Mouse (Mus musculus) hindbrain, embryonic 13.5 days (tissue): ENCODE data around the gene Fbxw21. TPM values are rescaled to one million over a fixed set of nuclear protein-coding genes. Genes with fewer than 3 reads are reported as not detected.
A peak's percentile ranks its signal among the peaks of the same experiment; 100 is the strongest.

Experiments
- ATAC-seq: fragments of 200-750 bp; cut with Nextera tagmentation; 2 replicates; pipeline ENCODE4 v1.8.0; 2017; ENCODE audit warnings: moderate TSS enrichment; ENCODE audit not compliant: low FRiP score
- H3K27ac ChIP-seq: fragments of 300-500 bp; sonication (generic); 2 replicates; pipeline ENCODE4 v1.5.1; 2015; ENCODE audit warnings: inconsistent platforms, mild to moderate bottlenecking, moderate library complexity
- H3K27me3 ChIP-seq: fragments of 300-500 bp; sonication (generic); 2 replicates; pipeline ENCODE4 v1.6.1; 2015; ENCODE audit warnings: mild to moderate bottlenecking, inconsistent platforms
- H3K36me3 ChIP-seq: fragments of 300-500 bp; sonication (generic); 2 replicates; pipeline ENCODE4 v1.6.1; 2015; ENCODE audit warnings: mild to moderate bottlenecking, inconsistent platforms
- H3K4me1 ChIP-seq: fragments of 300-500 bp; sonication (generic); replicated peaks from 2 replicates; pipeline ENCODE4 v1.6.1; 2015; ENCODE audit warnings: inconsistent platforms
- H3K4me2 ChIP-seq: fragments of 300-500 bp; sonication (generic); 2 replicates; pipeline ENCODE4 v1.6.1; 2015; ENCODE audit warnings: inconsistent platforms, mild to moderate bottlenecking, moderate library complexity
- H3K4me3 ChIP-seq: fragments of 300-500 bp; sonication (generic); 2 replicates; pipeline ENCODE4 v1.5.1; 2015; ENCODE audit warnings: mild to moderate bottlenecking, inconsistent platforms
- H3K9ac ChIP-seq: fragments of 300-500 bp; sonication (generic); 2 replicates; pipeline ENCODE4 v1.6.1; 2015; ENCODE audit warnings: mild to moderate bottlenecking, inconsistent platforms
- H3K9me3 ChIP-seq: fragments of 300-500 bp; sonication (generic); 2 replicates; pipeline ENCODE4 v1.6.1; 2016; ENCODE audit warnings: inconsistent platforms
- WGBS: fragments of 180-500 bp; shearing (Covaris S2); methylation state at CpG from one replicate; pipeline ENCODE4 v1.1.7; 2015; 5-methylcytosine and 5-hydroxymethylcytosine counted together
- polyA plus RNA-seq: library from polyadenylated mRNA; unstranded; fragments of >200 nt; fragmentation: Nextera tagmentation; extraction: Ambion mirVana; gene quantifications from 2 replicates; pipeline ENCODE4 v1.2.1, GENCODE M21; 2015

Gene Fbxw21
- polyA plus RNA-seq, 1 experiment from 2014 or later, result not detected

- H3K9ac ChIP-seq, result no peak overlapping the region
- H3K4me3 ChIP-seq, result no peak overlapping the region
- ATAC-seq, result no peak
- H3K36me3 ChIP-seq, result peaks cover 8% of the 10 kb centered on the region
- H3K4me1 ChIP-seq, result 0 out of 2 replicates have a peak, but pooled peaks cover 4% of the 10 kb centered on the region
- H3K27me3 ChIP-seq, result no peaks in the 10 kb centered on the region
- H3K9me3 ChIP-seq, result no peaks in the 10 kb centered on the region
- 85% methylated on average over 2 of the region's 2 CpGs for WGBS
- H3K4me2 ChIP-seq, result no peak overlapping the region
- no peak overlapping the region for H3K27ac ChIP-seq
Measured at GRCm38 (mm10) chr9:109125043-109125442, 36.8 kb downstream of the Fbxw21 start.

- Histone ChIP-seq H3K4me1 (0 out of 2 replicates have a peak, but pooled peaks cover 4% of the 10 kb centered on the region), H3K27ac (no peak overlapping the region), H3K36me3 (peaks cover 17% of the 10 kb centered on the region), H3K9me3 (no peaks in the 10 kb centered on the region), H3K4me3 (no peak overlapping the region), H3K9ac (no peak overlapping the region), H3K27me3 (no peaks in the 10 kb centered on the region), H3K4me2 (no peak overlapping the region)
- WGBS, result 88% methylated on average over 3 of the region's 3 CpGs
- no peak for ATAC-seq
Measured at GRCm38 (mm10) chr9:109124164-109124563, 37.7 kb downstream of the Fbxw21 start.

DNA sequence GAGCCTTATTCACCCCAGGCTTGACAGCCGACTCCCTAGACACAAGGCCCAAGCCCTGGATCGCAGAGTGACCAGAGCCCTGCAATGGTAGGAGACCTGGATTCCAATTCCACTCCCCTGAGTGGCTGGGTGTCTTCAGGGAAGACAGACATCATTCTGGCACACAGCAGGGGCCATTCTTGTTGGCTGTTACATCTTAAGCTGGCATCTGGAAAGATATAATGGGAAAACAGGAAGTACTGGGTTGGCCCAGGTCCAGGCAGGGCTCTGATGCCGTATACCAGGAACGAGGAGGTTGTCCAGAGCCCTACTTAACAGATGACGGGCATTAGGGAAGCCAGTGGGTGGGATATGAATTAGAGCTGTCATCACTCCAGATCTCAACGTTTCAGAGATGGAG is 38.6 kb downstream of the Fbxw21 start:
- H3K9ac ChIP-seq, result no peak overlapping the region
- peaks cover 26% of the 10 kb centered on the region for H3K36me3 ChIP-seq
- no peaks in the 10 kb centered on the region for H3K9me3 ChIP-seq
- no peak overlapping the region for H3K27ac ChIP-seq
- WGBS, result 51% methylated on average over 6 of the region's 6 CpGs
- H3K4me3 ChIP-seq, result no peak overlapping the region
- H3K27me3 ChIP-seq, result no peaks in the 10 kb centered on the region
- no peak overlapping the region for H3K4me2 ChIP-seq
- ATAC-seq, result peak; percentile 23; the same call in 1 of the 2 replicates
- H3K4me1 ChIP-seq, result 0 out of 2 replicates have a peak, but pooled peaks cover 4% of the 10 kb centered on the region

- no peak overlapping the region for H3K27ac ChIP-seq
- WGBS, result 48% methylated on average over 2 of the region's 2 CpGs
- no peaks in the 10 kb centered on the region for H3K9me3 ChIP-seq
- H3K27me3 ChIP-seq, result no peaks in the 10 kb centered on the region
- H3K4me1 ChIP-seq, result 0 out of 2 replicates have a peak, but pooled peaks cover 4% of the 10 kb centered on the region
- ATAC-seq, result no peak
- H3K4me2 ChIP-seq, result no peak overlapping the region
- peaks cover 32% of the 10 kb centered on the region for H3K36me3 ChIP-seq
- no peak overlapping the region for H3K9ac ChIP-seq
- no peak overlapping the region for H3K4me3 ChIP-seq
Measured at GRCm38 (mm10) chr9:109122553-109123085, 39.2 kb downstream of the Fbxw21 start.

- 89% methylated on average over 6 of the region's 6 CpGs for WGBS
- no peaks in the 10 kb centered on the region for H3K27me3 ChIP-seq
- 0 out of 2 replicates have a peak, but pooled peaks cover 4% of the 10 kb centered on the region for H3K4me1 ChIP-seq
- H3K9ac ChIP-seq, result no peak overlapping the region
- H3K9me3 ChIP-seq, result no peaks in the 10 kb centered on the region
- H3K36me3 ChIP-seq, result peaks cover 49% of the 10 kb centered on the region
- ATAC-seq, result no peak
- no peak overlapping the region for H3K4me2 ChIP-seq
- H3K27ac ChIP-seq, result no peak overlapping the region
- H3K4me3 ChIP-seq, result no peak overlapping the region
Measured at GRCm38 (mm10) chr9:109120956-109121355, 40.9 kb downstream of the Fbxw21 start.

DNA sequence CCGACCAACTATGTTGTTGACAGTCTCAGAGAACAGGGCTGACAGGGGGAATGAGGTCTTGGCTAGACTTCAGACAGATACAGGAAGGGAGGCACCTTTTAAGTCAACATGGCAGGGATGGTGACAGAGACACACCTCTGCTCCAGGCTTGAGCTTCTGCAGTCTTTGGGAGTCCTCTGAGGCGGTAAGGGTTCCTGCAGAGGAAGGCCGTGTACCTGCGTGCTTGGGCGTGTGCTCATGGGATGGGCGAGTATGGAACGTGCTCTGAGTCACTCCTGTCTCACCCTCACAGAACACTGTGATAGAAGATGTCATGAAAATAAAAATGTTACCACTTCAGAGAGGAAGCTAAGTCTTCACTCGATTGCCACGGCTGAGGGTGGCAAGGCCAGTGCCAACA is 42.3 kb downstream of the Fbxw21 start:
- Histone ChIP-seq H3K4me2 (no peak overlapping the region), H3K9ac (no peak overlapping the region), H3K4me3 (no peak overlapping the region), H3K27ac (no peak overlapping the region), H3K4me1 (0 out of 2 replicates have a peak, but pooled peaks cover 4% of the 10 kb centered on the region), H3K36me3 (peaks cover 63% of the 10 kb centered on the region), H3K27me3 (no peaks in the 10 kb centered on the region), H3K9me3 (no peaks in the 10 kb centered on the region)
- WGBS, result 93% methylated on average over 9 of the region's 9 CpGs
- ATAC-seq, result no peak

DNA sequence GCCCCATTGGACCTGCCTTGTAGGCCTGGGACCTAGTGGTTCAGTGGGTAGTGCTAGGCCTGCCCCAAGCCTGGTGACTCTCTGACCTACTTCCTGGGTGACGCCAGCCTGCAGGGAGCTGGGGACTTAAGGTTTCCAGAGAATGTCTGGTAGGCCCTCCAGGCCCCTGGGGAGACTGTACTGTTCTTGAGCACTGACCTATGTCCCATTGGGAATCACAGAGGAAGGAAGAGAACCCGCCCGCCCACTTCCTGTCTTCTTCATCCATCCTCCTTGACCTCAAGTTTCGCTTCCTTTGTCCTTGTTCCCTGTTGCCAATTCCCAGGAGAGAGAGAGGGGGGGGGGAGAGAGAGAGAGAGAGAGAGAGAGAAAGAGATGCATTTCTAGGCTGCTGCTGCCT is 43.7 kb downstream of the Fbxw21 start:
- no peak for ATAC-seq
- 81% methylated on average over 4 of the region's 4 CpGs for WGBS

GRCm38 (mm10) chr9:109116205-109116604 is 45.6 kb downstream of the Fbxw21 start:
- H3K27ac ChIP-seq, result no peak overlapping the region
- no peaks in the 10 kb centered on the region for H3K27me3 ChIP-seq
- ATAC-seq, result no peak
- H3K9me3 ChIP-seq, result no peaks in the 10 kb centered on the region
- H3K4me2 ChIP-seq, result no peak overlapping the region
- no peak overlapping the region for H3K4me3 ChIP-seq
- H3K4me1 ChIP-seq, result no peaks in the 10 kb centered on the region
- H3K36me3 ChIP-seq, result peaks cover 96% of the 10 kb centered on the region
- H3K9ac ChIP-seq, result no peak overlapping the region
- WGBS, result 96% methylated on average over 10 of the region's 10 CpGs

More for the DNA sequence above, 43.7 kb downstream of the Fbxw21 start:
- H3K9me3 ChIP-seq, result no peaks in the 10 kb centered on the region
- peak overlapping the region; percentile 6; the same call in 1 of the 2 replicates for H3K27ac ChIP-seq
- no peak overlapping the region for H3K9ac ChIP-seq
- 0 out of 2 replicates have a peak, but pooled peaks cover under 1% of the 10 kb centered on the region for H3K4me1 ChIP-seq
- no peaks in the 10 kb centered on the region for H3K27me3 ChIP-seq
- no peak overlapping the region for H3K4me3 ChIP-seq
- peaks cover 77% of the 10 kb centered on the region for H3K36me3 ChIP-seq
- no peak overlapping the region for H3K4me2 ChIP-seq

DNA sequence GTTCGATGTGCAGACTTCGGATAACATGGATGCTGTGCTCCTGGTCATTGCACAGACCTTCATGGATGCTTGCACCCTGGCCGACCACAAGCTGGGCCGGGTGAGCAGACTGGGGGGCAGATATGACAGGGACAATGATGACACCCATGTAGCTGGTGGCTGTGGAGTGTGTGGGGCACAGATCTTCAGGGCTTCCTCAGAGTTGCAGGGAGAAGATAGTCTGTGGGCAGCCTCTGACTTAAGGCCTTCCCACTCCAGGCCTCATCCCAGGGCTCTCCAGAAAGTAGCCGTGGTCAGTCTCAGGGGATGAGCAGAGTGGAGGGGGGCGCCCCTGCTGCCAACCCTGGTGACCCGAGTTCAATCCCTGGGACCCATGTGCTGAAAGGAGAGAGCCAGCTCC is 47.0 kb downstream of the Fbxw21 start:
- 83% methylated on average over 7 of the region's 7 CpGs for WGBS
- H3K4me2 ChIP-seq, result no peak overlapping the region
- no peaks in the 10 kb centered on the region for H3K4me1 ChIP-seq
- H3K27me3 ChIP-seq, result no peaks in the 10 kb centered on the region
- H3K9ac ChIP-seq, result no peak overlapping the region
- no peak for ATAC-seq
- no peaks in the 10 kb centered on the region for H3K9me3 ChIP-seq
- H3K36me3 ChIP-seq, result peaks cover 100% of the 10 kb centered on the region
- no peak overlapping the region for H3K4me3 ChIP-seq
- H3K27ac ChIP-seq, result no peak overlapping the region

GRCm38 (mm10) chr9:109114276-109114675 is 47.6 kb downstream of the Fbxw21 start:
- no peaks in the 10 kb centered on the region for H3K9me3 ChIP-seq
- H3K4me2 ChIP-seq, result no peak overlapping the region
- no peak overlapping the region for H3K4me3 ChIP-seq
- H3K4me1 ChIP-seq, result no peaks in the 10 kb centered on the region
- H3K27me3 ChIP-seq, result no peaks in the 10 kb centered on the region
- H3K27ac ChIP-seq, result no peak overlapping the region
- no peak overlapping the region for H3K9ac ChIP-seq
- no peak for ATAC-seq
- 98% methylated on average over 11 of the region's 11 CpGs for WGBS
- peaks cover 100% of the 10 kb centered on the region for H3K36me3 ChIP-seq

DNA sequence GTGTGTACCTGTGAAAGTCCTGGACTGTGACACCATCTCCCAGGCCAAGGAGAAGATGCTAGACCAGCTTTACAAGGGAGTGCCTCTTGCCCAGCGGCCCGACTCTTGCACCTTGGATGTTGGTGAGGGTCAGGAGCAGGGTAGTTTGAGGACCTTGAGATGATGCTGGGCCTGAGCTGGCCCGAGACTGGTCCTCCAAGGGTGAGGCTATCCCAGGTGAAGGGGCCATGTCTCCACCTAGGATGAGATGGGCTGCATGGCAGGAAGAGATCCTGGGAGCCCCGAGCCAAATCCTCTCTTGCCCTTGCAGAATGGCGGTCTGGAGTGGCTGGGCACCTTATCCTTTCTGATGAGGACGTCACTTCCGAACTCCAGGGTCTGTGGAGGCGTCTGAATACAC is 48.5 kb downstream of the Fbxw21 start:
- 89% methylated on average over 8 of the region's 8 CpGs for WGBS
- ATAC-seq, result no peak
- H3K4me3 ChIP-seq, result no peak overlapping the region
- H3K36me3 ChIP-seq, result peaks cover 100% of the 10 kb centered on the region
- H3K27ac ChIP-seq, result no peak overlapping the region
- no peaks in the 10 kb centered on the region for H3K27me3 ChIP-seq
- no peak overlapping the region for H3K4me2 ChIP-seq
- no peak overlapping the region for H3K9ac ChIP-seq
- no peaks in the 10 kb centered on the region for H3K9me3 ChIP-seq
- no peaks in the 10 kb centered on the region for H3K4me1 ChIP-seq

- Histone ChIP-seq H3K4me2 (no peak overlapping the region), H3K9me3 (no peaks in the 10 kb centered on the region), H3K27ac (no peak overlapping the region), H3K4me3 (no peak overlapping the region), H3K36me3 (peaks cover 100% of the 10 kb centered on the region), H3K9ac (no peak overlapping the region), H3K4me1 (no peaks in the 10 kb centered on the region), H3K27me3 (no peaks in the 10 kb centered on the region)
- no peak for ATAC-seq
- 94% methylated on average over 9 of the region's 9 CpGs for WGBS
Measured at GRCm38 (mm10) chr9:109111591-109111990, 50.2 kb downstream of the Fbxw21 start.

DNA sequence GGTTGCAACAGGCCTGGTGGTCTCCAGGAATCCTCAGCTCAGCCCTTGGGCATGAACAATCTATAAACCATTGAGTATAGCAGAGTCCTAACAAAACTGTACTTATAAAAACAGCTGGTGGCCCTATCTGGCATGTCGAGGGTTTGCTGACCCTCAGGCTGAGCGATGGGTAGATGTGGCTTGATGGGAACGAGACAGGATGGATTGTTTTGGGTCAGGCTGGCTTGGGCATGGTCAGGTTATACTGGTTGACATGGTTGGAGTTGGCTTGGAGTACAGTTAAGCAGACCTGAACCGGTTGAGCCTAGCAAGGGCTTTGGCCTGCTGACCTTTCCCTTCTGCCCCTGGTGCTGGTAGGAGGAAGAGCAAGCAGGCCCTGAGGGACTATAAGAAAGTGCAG is 50.7 kb downstream of the Fbxw21 start:
- no peak overlapping the region for H3K27ac ChIP-seq
- H3K4me1 ChIP-seq, result no peaks in the 10 kb centered on the region
- no peak overlapping the region for H3K4me2 ChIP-seq
- no peaks in the 10 kb centered on the region for H3K27me3 ChIP-seq
- peaks cover 100% of the 10 kb centered on the region for H3K36me3 ChIP-seq
- ATAC-seq, result no peak
- no peak overlapping the region for H3K4me3 ChIP-seq
- 96% methylated on average over 4 of the region's 4 CpGs for WGBS
- no peak overlapping the region for H3K9ac ChIP-seq
- H3K9me3 ChIP-seq, result no peaks in the 10 kb centered on the region
